Mouse (Mus musculus) liver, postnatal 0 days (tissue): ENCODE measurements around the gene Cstl1.

Source experiments
- CTCF ChIP-seq: sonication (generic); IDR thresholded peaks from 2 replicates; pipeline ENCODE4 v1.5.1; 2016; ENCODE audit warnings: antibody characterized with exemption, low read depth
- EP300 ChIP-seq: IDR thresholded peaks from 2 replicates; pipeline ENCODE4 v1.6.1; 2016; ENCODE audit warnings: antibody characterized with exemption, low read depth, mild to moderate bottlenecking

- TF ChIP-seq EP300 (no peak), CTCF (no peak)
Observed at GRCm38 (mm10) chr2:148763648-148764388, 13.7 kb downstream of the Cstl1 start.
